Mouse (Mus musculus) lung, postnatal 4 days (tissue): ENCODE data around the gene Atp10b.

Experiments used
- DNase-seq, 2 experiments: peaks; one replicate each; pipeline ENCODE4 v3.0.0; 2021

Atp10b gene

GRCm38 (mm10) chr11:43200089-43200488 is 50.4 kb downstream of the Atp10b start:
- DNase-seq, result no peak

GRCm38 (mm10) chr11:43203580-43203979 is 53.9 kb downstream of the Atp10b start:
- DNase-seq, result no peak

GRCm38 (mm10) chr11:43213134-43213533 is 63.5 kb downstream of the Atp10b start:
- peak in 1 of 2 experiments; percentile 9 for DNase-seq

GRCm38 (mm10) chr11:43213740-43214139 is 64.1 kb downstream of the Atp10b start:
- no peak for DNase-seq

- peak; percentile 49 to 66 for DNase-seq
These were observed 67.3 kb downstream of the Atp10b start for GRCm38 (mm10) chr11:43217021-43217420.

GRCm38 (mm10) chr11:43230231-43230630 is 80.6 kb downstream of the Atp10b start:
- DNase-seq, result no peak

GRCm38 (mm10) chr11:43232073-43232472 is 82.4 kb downstream of the Atp10b start:
- no peak for DNase-seq

GRCm38 (mm10) chr11:43236360-43237039 is 86.8 kb downstream of the Atp10b start:
- no peak for DNase-seq

GRCm38 (mm10) chr11:43239804-43240203 is 90.1 kb downstream of the Atp10b start:
- no peak for DNase-seq

GRCm38 (mm10) chr11:43253034-43253433 is 103.4 kb downstream of the Atp10b start:
- DNase-seq, result no peak

GRCm38 (mm10) chr11:43255262-43255661 is 105.6 kb downstream of the Atp10b start:
- DNase-seq, result no peak

- no peak for DNase-seq
These were observed 107.6 kb downstream of the Atp10b start for GRCm38 (mm10) chr11:43257291-43257690.

GRCm38 (mm10) chr11:43257781-43258180 is 108.1 kb downstream of the Atp10b start:
- DNase-seq, result peak in 1 of 2 experiments; percentile 16

GRCm38 (mm10) chr11:43263548-43264218 is 114.0 kb downstream of the Atp10b start:
- DNase-seq, result peak; percentile 45 to 63

- DNase-seq, result no peak
These were observed 117.8 kb downstream of the Atp10b start for GRCm38 (mm10) chr11:43267505-43267904.

- no peak for DNase-seq
These were observed 120.0 kb downstream of the Atp10b start for GRCm38 (mm10) chr11:43269503-43270255.

- no peak for DNase-seq
These were observed 120.7 kb downstream of the Atp10b start for GRCm38 (mm10) chr11:43270256-43270806.

GRCm38 (mm10) chr11:43273896-43274295 is 124.2 kb downstream of the Atp10b start:
- no peak for DNase-seq

- DNase-seq, result no peak
These were observed 147.9 kb downstream of the Atp10b start for GRCm38 (mm10) chr11:43297584-43297983.

- DNase-seq, result no peak
These were observed 161.3 kb downstream of the Atp10b start for GRCm38 (mm10) chr11:43311000-43311399.
